8 mouse cellular contexts compared by ENCODE assay signal in the genomic region with DNA sequence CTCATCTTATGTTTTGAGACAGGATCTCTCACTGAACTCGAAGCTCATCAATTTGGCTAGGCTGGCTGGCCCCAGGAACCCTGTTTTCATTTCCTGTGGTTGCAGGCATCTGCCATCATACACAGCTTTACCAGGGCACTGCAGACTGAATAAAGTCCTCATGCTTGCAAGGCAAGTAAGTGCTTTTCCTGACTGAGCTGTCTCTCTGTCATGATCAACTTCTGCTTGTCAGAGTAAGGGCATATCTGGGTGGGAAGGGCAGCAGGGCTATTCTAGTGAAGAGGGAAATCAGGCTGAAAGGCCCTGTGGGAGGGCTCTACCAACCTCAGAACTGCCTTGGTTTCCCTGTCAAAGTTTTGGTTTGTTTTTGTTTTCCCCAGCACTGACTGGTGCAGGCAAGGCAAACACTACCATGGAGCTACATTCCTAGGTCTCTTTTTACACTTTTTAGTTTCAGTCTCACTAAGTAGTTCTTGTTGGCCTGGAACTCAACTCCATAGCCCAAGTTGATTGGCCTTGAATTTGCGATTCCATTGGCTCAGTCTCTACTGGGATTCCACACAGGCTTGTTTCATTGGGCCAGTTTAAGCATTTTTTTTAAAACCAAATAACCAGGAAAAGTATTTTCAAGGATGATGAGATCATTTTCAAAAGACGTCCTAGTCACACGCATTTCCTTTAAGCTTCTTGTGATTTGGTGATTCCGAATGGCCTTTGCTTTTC. TPM values are rescaled to one million over a fixed set of nuclear protein-coding genes. Genes with fewer than 3 reads are reported as not detected.
A peak's percentile ranks its signal among the peaks of the same experiment; 100 is the strongest.
DNase-seq lines count a peak whose midpoint lies in the region; ATAC-seq and TF ChIP-seq lines count a peak whose summit lies in the region.

No protein-coding gene starts in this region.

- peaks cover 3% of the 10 kb centered on the region for H3K4me1 ChIP-seq in forebrain, embryonic 14.5 days (ENCODE audit: control insufficient read depth, insufficient read depth, low read length)
- H3K4me1 ChIP-seq in intestine, embryonic 14.5 days (replicated peaks; ENCODE audit: control insufficient read depth, insufficient read depth, low read length): peaks cover 9% of the 10 kb centered on the region; the same call in 1 of the 2 replicates
- H3K4me1 ChIP-seq in midbrain, embryonic 15.5 days: peaks cover 9% of the 10 kb centered on the region

- H3K36me3 ChIP-seq in forebrain, embryonic 14.5 days (ENCODE audit: control insufficient read depth, insufficient read depth, low read length): no peaks in the 10 kb centered on the region
- no peaks in the 10 kb centered on the region for H3K36me3 ChIP-seq in intestine, embryonic 14.5 days (ENCODE audit: control insufficient read depth, insufficient read depth, low read length)
- H3K36me3 ChIP-seq in midbrain, embryonic 15.5 days (replicated peaks): no peaks in the 10 kb centered on the region

- intact Hi-C loops in left cerebral cortex, adult 2 months (cut with DNase I): loop anchor here (2.0 to 5.0 kb wide), 2 partner anchors 31 to 73 kb away; partner anchors contain the start of gene Itgb1
- intact Hi-C loops in left cerebral cortex, postnatal 10 days (cut with DNase I): loop anchor here (5.0 kb wide), 3 partner anchors 33 to 73 kb away; partner anchors contain the start of gene Itgb1

- H3K4me3 ChIP-seq in left cerebral cortex, adult 2 months: no peak overlapping the region
- H3K4me3 ChIP-seq in forebrain, embryonic 14.5 days (ENCODE audit: low read depth, low read length): no peak overlapping the region
- no peak overlapping the region for H3K4me3 ChIP-seq in intestine, embryonic 14.5 days (ENCODE audit: low read depth, low read length)
- H3K4me3 ChIP-seq in midbrain, embryonic 15.5 days: no peak overlapping the region

- peak overlapping the region; percentile 28; the same call in 1 of the 2 replicates for H3K27ac ChIP-seq in left cerebral cortex, adult 2 months
- H3K27ac ChIP-seq in forebrain, embryonic 14.5 days (ENCODE audit: low read depth, low read length): no peak overlapping the region
- H3K27ac ChIP-seq in intestine, embryonic 14.5 days (ENCODE audit: low read depth): peak overlapping the region; percentile 96
- peak overlapping the region; percentile 59 for H3K27ac ChIP-seq in midbrain, embryonic 15.5 days

- no peak overlapping the region for H3K9ac ChIP-seq in forebrain, embryonic 14.5 days (ENCODE audit: low read length)
- H3K9ac ChIP-seq in intestine, embryonic 14.5 days (ENCODE audit: low read length): peak overlapping the region; percentile 29; the same call in 1 of the 2 replicates
- H3K9ac ChIP-seq in midbrain, embryonic 15.5 days: no peak overlapping the region

- H3K4me2 ChIP-seq in forebrain, embryonic 14.5 days (ENCODE audit: low read length): peak overlapping the region; percentile 42
- H3K4me2 ChIP-seq in intestine, embryonic 14.5 days (ENCODE audit: low read length): peak overlapping the region; percentile 50
- peak overlapping the region; percentile 48 for H3K4me2 ChIP-seq in midbrain, embryonic 15.5 days

- no peaks in the 10 kb centered on the region for H3K9me3 ChIP-seq in forebrain, embryonic 14.5 days (replicated peaks; ENCODE audit: control insufficient read depth, low read length)
- no peaks in the 10 kb centered on the region for H3K9me3 ChIP-seq in intestine, embryonic 14.5 days (ENCODE audit: control insufficient read depth, low read length)
- H3K9me3 ChIP-seq in midbrain, embryonic 15.5 days: no peaks in the 10 kb centered on the region

- ATAC-seq in forebrain, embryonic 14.5 days: no peak
- no peak for ATAC-seq in intestine, embryonic 14.5 days (replicated peaks; ENCODE audit: low FRiP score, low TSS enrichment, low read depth)
- no peak for ATAC-seq in midbrain, embryonic 15.5 days (replicated peaks)

- H3K27me3 ChIP-seq in forebrain, embryonic 14.5 days (replicated peaks; ENCODE audit: control insufficient read depth, insufficient read depth, low read length): no peaks in the 10 kb centered on the region
- no peaks in the 10 kb centered on the region for H3K27me3 ChIP-seq in intestine, embryonic 14.5 days (replicated peaks; ENCODE audit: control insufficient read depth, insufficient read depth, low read length)
- H3K27me3 ChIP-seq in midbrain, embryonic 15.5 days (replicated peaks): no peaks in the 10 kb centered on the region

- no peak for TF ChIP-seq CTCF in left cerebral cortex, adult 2 months (IDR thresholded peaks at IDR 0.05)

- 31% methylated on average over 5 of the region's 5 CpGs for WGBS in forebrain, embryonic 14.5 days
- WGBS in intestine, embryonic 14.5 days: 32% methylated on average over 5 of the region's 5 CpGs
- 34% methylated on average over 5 of the region's 5 CpGs for WGBS in midbrain, embryonic 15.5 days

- no peak for DNase-seq in left cerebral cortex, adult 2 months (ENCODE audit: extremely low spot score in 1 of 2, low spot score in 2 of 2)
- no peak for DNase-seq in left cerebral cortex, adult 8-10 months (ENCODE audit: low spot score in 2 of 2)
- no peak for DNase-seq in forebrain, embryonic 14.5 days (ENCODE audit: low spot score)
- DNase-seq in intestine, embryonic 14.5 days (ENCODE audit: low spot score): peak; percentile 53
- DNase-seq in left cerebral cortex, adult 11 months (ENCODE audit: low spot score): no peak
- DNase-seq in left cerebral cortex, postnatal 10 days (ENCODE audit: extremely low spot score in 1 of 2, low spot score in 2 of 2): no peak
- DNase-seq in layer of hippocampus, adult 8-10 months (ENCODE audit: low spot score in 2 of 2): no peak

RNA-seq across cellular contexts. Expression of gene Itgb1, which starts 31.7 kb away (rescaled TPM):
- 10 to 100 TPM; 44.6 to 48.3 TPM for total RNA-seq in left cerebral cortex, adult 2 months (2021)
- total RNA-seq in left cerebral cortex, adult 8-10 months (2022): 10 to 100 TPM; 42.2 to 49.4 (median 45.9) TPM
- 95.1 and 105 TPM in 2 replicates for polyA plus RNA-seq in forebrain, embryonic 14.5 days (2014; fragmentation: Nextera tagmentation; extraction: Ambion mirVana)
- 306 and 329 TPM in 2 replicates for polyA plus RNA-seq in intestine, embryonic 14.5 days (2014; fragmentation: Nextera tagmentation; extraction: Ambion mirVana)
- polyA plus RNA-seq in midbrain, embryonic 15.5 days (2015; fragmentation: Nextera tagmentation; extraction: Ambion mirVana): 75.4 and 78.2 TPM in 2 replicates
- 10 to 100 TPM; 78.7 to 79.5 TPM for total RNA-seq in left cerebral cortex, postnatal 10 days (2021)
- 10 to 100 TPM; 37.0 to 52.4 (median 45.1) TPM for total RNA-seq in layer of hippocampus, adult 8-10 months (2022)
